Mouse (Mus musculus): ENCODE measurements around the gene Agps.
A peak's percentile ranks its signal among the peaks of the same experiment; 100 is the strongest.
"Not testable (repeated sequence)": the region's sequence is repeated elsewhere in the genome, so short reads cannot be mapped to it uniquely, and the experiment has no call there.

Agps gene

DNA sequence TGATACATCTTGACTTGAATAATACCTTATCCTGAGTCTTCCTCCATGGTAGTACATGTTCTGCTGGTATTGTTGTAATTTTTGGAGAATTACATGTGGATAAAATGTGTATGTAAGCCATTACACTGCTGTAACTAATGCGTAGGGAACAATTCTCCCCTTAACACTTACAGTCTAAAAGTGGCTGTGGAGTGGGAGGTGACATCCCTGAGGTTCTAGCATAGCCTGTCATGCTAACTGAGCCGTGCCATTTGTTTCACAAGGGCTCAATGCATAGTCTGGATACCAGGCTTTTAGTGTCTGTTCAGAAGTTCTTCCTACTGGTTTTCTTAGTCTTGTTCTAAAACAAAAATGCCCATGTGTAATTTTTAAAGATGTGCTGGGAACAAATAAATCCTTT is 99.0 kb downstream of the Agps start:
- no peak for DNase-seq

DNA sequence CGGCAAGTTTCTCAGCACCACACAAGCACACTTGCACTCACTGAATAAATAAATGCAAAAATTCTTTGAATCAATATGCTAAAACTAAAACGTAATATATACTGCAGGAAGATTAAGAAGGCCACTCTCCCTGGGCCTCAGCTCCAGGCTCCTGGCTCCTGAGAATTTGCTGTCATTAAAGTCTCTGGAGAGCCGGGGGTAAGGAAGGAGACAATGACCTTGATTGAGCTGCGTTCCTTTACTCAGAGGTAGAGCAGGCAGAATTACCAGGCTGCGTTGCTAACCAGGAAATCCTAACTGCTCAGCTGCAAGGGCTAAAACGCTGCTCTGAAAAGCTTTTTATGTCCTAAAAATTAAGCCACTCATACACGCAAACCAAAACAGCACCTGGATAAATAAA is 101.6 kb downstream of the Agps start:
- no peak for DNase-seq

DNA sequence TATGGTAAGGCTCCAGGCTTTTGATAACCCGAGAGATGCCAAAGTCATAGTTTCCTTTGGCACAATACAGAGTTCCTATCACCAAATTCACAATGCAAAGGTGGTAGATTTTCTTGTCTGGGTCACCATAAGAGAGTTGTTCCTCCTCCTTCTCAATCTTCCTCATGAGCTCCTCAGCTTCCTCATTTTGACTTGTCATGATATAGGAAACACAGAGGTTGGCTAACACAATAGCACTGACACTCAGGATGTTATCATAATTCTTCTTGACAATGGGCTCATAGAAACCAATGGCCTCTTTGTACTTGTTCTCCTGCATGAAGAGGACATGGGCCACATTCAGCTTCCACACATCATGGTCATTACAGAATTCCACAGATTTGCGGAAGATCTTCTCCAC is 104.7 kb downstream of the Agps start:
- not testable (repeated sequence) for DNase-seq

DNA sequence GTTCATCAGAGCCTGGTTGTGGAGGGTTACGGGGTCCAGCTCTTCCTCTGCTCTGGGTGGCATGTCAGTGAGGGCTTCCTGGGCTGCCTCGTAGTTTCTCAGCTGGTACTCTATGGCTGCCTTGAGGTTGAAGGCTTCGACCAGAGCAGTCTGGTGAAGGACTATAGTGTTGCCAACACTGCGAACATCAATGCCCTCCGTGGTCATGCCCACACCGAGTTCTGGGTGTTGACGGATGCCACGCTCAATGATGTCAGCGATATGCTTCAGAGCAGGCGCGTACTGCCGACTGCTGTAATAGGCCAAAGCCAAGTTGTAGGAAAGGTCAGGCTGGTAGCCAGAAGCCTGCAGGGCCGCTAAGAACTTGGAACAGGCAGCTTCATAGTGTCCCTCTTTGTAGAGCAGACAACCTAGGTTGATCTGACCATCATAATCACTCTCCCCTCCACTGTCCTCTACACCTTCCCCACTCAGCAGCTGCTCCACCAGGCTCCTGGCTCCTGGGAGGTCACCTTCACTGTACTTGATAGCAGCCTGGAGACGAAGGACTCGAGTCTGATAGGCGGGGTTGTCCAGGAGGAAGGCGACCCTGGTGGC is 105.6 kb downstream of the Agps start:
- peak in 1 of 2 experiments; percentile 12 for DNase-seq

DNA sequence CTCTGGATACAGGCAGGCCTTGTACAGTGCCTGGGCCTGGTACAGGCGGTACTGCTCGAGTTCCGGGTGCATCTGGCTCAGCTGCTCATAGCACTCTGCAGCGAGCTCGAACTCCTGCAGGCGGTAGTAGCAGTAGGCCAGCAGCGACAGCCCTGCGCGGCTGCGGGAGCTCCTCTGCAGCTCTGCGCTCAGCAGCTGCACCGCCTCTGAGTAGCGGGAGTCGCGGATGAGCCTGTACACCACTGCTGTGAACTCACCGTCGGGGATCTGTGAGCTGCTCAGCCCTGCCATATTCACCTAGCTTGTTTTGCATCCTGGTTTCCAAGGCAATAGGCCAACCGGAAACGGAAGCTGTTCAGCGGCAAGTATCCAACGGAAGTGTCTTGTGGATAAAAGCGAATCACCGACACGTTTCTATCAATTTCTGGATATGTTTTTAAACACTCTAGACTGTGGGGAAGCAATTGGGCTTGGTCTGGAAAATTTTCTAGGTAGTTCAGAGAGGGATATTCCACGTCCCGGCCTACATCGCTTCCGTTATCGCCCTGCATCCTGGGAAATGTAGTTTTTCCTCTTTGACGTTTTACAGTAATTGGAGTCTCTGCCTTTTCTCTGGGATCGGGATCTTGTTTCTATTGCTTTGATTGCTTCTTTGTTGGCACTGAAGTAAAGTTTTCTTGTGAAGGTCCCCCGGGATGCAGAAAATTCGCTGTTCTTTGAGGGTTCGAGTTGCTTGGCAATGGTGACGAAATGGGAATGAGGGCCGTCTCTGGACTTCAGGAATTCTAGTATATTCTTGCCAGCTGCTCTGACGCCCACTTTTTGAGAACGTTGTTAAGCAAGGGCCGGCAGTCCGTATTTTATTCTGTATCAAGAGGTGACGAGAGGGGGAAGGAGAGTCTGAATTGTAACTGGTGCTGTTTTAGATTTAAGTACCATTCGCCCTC is 106.4 kb downstream of the Agps start, which contains the start of gene Ttc30b:
Ttc30b (minus strand) TSS at position 469 of the 947 bp plus-strand sequence.
- DNase-seq = peak; percentile 77

DNA sequence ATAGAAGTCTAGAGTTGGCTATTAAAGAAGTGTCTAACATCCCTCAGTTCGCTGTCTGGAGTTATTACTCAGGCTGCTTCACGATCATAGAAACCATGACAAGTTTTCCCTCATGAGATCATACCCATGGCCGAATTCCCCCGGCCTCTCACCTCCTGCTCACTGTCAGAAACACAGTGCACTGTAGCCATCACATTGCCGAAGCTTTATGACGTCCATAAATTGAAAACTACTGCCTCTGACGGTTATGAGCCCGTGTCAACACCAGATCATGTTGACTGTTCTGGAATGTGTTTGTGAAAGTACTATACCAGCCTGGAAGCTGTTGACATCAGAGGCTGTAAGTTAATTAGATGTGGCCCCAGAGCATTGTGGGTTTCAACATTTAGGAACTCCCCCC is 118.7 kb downstream of the Agps start:
- DNase-seq = no peak

DNA sequence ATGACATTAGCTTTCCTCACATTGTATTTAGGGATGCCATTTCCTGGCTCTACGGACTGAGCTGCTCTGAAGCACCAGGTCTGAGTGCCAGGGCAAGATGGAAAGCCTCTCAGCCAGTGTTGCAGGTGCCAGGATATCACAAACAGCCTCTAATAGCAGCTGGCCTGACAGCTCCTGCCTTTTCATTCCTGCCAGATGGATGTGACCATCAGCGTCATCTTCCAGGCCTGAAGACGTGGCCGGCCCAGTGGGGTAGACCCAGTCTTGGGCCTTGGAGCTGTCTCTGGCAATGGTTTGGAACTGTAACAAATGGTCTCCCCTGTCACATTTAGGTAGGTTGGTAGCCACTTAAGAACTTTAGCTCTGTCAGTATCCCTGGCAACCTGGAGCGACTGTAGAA is 121.3 kb downstream of the Agps start:
- no peak for DNase-seq

DNA sequence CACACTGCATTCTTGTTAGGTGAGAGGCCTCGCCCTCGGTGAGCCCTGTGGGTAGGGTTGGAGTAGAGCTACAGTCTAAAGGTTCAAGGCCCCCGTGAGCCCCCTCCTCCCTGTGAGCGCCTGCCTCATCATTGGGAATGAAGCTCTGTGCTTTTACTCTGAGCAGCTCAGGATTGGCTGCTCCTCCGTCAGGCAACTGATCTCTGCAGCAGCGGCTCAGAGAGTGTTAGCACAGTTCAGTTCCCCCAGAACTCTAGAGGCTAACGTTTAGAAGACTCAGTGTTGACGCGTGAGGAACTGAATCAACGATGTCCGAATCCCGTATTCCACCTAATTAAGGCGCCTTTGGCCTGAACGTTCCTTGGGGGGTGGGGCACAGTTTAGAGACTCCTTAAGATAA is 123.7 kb downstream of the Agps start:
- DNase-seq = no peak

DNA sequence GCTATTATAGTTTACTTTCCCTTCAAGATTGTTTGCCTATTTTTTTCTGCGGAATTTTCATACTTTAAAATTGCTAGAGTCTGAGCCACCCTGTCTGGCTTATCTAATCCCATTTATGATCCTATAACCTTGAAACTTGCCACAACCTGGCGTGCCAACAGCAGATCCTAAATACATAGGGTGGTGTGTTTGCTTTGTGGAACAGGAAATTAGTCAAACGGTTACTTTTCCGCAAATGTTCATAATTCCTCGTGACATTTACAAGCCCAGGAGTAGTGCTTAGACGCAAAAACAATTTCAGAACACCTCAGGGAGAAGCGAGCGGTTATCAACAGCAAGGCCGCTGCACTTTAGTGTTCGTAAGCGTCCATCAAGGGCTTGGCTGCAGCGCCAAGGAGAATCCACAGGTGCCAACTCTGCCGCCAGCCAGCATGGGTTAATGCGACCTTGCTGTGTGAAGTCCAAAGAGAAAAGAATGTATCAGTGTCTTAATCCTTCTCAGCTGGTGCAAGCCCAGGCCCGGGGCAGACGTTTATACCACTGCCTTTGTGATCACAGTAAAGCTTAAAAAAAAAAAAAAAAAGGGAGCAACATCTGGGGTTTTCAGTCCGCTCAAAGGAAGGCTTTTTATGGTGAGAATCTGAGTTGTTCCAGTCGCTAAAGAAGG is 127.3 kb downstream of the Agps start:
- no peak for DNase-seq

DNA sequence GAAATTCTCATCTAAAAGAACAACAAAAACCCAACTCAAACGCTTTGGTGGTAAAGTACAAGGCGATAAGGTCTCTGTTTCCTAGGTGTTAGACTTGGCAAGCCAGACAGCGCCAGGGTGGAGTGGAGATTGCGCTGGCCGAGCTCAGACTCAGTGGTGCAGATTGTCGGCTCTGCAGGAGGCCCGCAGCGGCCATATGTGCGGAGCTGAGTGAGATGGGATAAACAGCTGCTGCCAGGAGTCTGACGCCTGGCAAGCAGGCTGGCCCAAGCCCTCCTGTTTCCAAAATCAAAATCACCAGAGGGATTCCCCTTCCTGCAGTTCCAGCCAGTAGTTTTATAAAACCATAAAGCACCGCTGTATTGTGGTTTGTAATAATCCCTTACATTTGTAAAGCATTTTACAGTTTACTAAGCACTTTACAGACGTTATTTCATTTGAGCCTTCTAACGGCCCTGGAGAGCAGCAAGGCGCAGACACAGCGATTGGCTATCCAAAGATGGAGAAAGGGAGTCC is 127.9 kb downstream of the Agps start:
- DNase-seq = no peak

DNA sequence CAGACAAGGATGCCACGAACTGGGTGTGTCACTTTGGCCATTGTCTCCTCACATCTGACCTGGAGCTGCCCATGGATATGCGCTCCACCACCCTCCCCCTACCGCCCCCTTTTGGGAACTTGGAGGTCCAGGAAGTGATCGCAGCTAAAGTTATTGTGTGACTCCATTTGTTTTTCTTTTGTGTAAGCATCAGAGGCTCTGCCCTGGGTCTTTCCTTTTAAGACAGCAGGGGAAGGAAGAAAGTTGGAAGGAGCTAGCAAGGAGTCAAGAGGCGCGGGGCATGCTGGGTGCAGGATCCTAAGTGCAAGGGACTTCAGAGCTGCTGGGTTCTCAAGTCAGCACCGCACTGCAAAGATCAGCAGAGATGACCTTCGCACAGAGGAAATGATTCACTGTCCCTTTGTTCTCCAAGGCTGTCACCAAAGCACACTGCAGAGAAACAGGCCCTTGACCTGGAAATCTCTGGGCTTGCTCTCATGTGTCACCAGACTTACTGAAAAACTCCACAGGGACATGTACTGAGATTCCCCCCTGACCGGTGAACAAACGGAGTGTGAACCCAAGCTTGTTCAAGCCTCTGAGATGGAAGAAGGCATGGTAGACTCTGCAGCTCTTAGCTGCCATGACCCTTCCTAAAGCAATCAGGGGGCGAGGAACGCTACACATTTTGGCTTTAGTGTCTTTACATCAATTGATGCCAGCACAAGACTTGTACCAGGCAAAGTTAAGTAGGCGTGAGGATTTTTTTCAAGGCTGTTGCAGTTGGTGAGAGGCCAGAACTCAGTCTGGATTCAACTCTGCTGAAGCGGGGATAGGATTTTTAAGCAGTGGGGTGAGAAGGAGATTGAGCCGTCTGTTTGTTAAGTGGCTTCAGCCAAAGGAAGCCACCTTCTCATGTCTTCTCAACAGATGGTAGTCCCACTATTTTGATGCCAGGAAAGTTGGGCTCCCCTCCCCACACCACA is 128.7 kb downstream of the Agps start:
- DNase-seq = peak in 1 of 2 experiments; percentile 11

DNA sequence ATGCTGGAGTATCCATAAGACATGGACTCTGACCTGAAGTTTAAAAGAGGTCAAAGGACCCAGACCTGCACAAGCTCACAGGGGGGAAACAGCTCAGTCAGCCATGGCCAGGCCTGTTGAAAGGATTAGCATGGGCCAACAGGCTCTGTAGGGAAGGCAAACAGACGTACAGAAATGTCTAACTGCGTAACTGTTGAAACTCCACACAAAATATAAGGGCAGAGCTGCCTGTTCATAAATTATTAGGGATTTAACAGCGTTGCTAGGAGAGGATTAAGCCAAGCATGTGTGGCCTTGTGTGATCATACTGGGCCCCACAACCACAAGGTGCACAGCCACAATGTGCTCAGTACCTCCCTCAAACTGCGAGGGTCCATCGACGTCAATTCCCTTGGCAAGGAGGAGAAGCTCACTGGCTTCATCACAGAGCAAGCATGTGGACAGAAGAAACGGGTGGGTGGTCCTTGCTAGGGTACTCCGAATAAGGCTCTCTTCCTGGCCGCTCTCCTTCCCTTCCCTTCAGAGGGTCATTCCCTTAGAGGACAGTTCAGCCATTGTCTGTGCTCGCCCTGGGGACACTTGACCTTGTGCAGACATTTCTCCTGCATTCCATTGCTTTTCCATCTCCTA is 131.3 kb downstream of the Agps start:
- no peak for DNase-seq

DNA sequence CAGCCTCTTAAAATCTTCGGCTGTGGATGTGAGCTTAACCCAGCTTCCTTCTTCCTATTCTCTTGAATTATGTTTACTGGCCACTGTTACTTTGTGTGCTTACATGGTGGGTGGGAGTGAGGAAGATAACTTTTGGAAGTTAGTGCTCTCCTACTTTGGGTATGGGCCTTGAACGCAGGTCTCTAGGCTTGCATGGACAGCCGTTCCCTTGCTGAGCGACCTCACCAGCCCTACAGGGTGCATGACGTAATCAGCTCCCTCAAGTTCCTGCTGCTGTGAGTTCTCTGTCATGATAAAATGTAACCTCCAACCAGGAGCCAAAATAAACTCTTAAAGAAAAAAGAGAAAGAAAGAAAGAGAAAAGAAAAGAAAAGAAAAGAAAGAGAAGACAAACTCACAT is 132.1 kb downstream of the Agps start:
- DNase-seq = no peak

DNA sequence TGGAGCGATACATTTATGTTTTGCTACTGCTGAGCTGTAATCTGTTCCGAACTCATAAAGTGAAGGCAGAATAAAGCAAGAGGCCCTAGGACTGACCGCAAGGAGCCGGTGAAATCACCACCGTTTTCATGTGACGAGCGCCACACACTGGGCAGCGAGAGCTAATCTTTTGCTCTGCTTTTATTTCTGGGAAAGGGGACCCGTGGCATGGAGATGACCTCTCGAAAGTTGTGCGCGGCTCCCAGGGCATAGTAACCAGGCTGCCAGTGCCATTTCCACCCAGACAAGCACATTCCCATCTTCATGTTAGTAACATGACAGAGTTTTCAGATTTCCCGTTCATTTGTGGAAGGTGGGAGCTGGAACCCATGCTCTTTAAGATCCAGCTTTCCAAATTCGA is 132.5 kb downstream of the Agps start:
- DNase-seq = peak in 1 of 2 experiments; percentile 54

DNA sequence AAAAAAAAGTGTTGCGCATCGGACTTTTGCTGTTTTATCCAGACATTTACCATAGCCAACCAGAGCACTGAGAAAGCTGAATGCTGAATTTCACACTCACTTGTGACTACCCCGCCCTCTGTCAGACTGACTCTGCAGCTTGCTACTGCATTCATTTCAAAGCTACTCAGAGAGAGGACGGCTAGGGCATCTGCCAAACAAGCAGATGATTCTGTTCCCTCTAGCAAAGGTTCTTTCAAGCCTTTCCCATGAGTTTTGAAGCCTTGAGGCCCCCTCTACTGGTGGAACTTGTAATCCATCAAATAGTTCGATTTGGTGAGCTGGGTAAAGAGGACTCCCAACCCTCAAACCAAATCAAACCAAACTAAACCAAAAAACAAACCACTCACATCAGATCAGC is 133.0 kb downstream of the Agps start:
- DNase-seq = peak; percentile 40 to 59

DNA sequence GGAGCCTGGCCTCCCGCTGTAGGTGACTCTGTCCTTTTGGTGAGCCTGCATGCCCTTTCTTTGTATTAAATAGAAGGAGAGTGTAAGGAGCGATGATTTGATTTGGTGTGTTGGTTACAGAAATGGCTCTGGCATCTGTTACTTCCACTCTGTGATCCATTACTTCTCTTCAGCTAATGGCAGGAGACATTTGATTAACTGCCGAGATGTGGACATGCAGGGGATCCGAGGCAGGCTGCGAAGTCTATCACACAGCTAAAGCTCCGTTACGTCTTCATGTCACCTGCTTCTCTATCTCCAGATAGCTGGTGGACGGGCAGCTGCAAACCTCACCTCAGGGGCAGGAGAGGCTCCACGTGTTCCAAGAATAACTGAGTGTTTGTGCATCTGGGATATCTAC is 142.2 kb downstream of the Agps start:
- no peak for DNase-seq

DNA sequence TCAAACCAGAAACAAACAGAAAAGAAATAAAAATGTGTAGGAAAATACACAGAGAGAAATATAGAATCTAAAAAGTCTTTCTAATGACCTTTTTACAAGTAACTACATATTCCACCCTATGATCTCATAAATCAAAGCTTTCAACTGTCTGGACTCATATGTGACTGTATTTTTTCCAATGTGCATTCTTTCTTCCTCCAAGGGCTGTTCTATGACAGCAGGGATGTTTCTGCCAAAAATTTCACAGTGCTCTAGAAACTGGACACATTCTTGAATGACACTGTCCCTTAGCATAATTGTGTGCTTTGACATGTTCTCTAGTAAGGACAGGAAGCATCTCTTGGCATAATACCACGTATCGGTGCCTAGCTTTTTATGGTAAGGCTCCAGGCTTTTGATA is 144.1 kb downstream of the Agps start:
- not testable (repeated sequence) for DNase-seq

DNA sequence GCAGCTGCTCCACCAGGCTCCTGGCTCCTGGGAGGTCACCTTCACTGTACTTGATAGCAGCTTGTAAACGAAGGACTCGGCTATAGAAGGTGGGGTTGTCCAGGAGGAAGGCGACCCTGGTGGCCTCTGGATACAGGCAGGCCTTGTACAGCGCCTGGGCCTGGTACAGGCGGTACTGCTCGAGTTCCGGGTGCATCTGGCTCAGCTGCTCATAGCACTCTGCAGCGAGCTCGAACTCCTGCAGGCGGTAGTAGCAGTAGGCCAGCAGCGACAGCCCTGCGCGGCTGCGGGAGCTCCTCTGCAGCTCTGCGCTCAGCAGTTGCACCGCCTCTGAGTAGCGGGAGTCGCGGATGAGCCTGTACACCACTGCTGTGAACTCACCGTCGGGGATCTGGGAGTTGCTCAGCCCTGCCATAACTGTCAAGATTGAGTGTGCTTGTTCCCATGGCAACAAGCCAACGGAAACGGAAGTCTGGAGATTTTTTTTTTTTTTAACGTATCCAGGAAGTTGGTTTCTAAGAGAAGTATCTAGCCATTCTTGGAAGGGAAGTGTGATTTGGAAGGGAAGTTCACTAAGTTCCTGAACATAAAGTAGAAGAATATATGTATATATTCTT is 145.9 kb downstream of the Agps start, which contains the start of gene Ttc30a2:
Ttc30a2 (minus strand) TSS at position 419 of the 617 bp plus-strand sequence.
- DNase-seq = peak in 1 of 2 experiments; percentile 44

Measured in kidney, adult 8-10 months (tissue).